Mouse (Mus musculus) cerebellum, adult 8-10 months (tissue): ENCODE data around the gene Dip2b.

ENCODE experiments used
- DNase-seq: peaks from one replicate; pipeline ENCODE4 v3.0.0; 2022

Dip2b gene

DNA sequence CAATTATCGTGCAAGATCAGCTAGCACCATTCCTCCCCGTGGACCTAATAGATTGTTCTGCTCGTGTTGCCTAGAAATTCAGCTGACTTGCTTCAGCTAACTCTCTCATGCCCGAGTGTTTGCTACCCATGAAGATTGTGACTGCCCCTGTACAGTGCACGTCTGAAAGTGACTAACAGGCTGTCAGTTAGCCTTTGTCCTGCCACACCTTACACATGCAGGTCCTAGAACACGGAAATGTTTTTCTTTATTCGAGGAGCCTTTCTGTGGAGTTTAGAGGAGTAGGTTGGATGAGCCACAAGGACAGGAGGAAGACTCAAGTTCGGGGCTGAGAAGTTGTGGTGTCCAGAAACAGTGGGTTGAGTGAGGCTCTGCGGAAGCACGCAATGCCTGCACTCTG, 145.0 kb downstream of the Dip2b start:
- no peak for DNase-seq

DNA sequence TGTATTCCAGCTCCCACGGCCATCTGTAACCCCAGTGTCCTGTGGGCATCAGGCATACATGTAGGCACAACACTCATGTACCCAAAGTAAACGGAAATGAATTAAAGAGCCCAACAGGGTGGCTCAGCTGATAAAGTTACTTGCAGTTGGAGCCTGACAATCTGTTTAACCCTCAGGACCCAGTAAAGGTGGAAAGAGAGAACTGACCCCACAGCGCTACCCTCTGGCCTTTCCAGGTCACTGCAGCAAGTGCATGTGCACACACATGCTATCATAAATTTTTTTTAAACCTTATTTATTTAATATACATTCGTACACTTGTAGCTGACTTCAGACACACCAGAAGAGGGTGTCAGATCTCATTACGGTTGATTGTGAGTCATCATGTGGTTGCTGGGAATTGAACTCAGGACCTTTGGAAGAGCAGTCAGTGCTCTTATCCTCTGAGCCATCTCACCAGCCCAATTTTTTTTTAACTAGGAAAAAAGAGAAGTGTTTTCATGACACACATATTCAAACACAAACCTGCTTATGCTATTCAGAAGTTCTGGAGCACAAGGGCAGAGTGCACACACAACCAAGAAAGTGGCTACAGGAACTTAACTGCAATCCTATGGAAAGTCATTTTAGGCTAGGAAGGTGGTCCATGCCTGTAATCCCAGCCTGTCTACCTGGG, 146.5 kb downstream of the Dip2b start:
- DNase-seq, result no peak

DNA sequence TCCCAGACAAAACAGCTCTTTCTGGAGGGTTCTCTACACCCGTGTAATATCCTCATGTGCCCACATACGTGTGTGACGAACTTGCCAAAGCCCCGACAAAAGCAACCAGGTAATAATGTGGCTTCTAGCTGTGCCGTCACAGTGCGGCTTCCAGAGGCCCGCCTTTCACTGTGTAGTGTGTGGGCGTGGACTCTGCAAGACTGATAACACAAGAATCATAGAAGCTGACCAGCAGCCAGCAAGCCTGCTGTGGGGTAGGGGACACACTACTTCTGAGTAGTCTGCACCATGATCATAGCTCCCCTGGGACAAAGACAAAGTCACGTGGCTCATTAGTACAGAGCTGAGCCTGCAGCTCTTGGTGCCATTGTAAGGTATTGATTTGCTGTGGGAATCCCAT, 147.8 kb downstream of the Dip2b start:
- DNase-seq, result no peak

DNA sequence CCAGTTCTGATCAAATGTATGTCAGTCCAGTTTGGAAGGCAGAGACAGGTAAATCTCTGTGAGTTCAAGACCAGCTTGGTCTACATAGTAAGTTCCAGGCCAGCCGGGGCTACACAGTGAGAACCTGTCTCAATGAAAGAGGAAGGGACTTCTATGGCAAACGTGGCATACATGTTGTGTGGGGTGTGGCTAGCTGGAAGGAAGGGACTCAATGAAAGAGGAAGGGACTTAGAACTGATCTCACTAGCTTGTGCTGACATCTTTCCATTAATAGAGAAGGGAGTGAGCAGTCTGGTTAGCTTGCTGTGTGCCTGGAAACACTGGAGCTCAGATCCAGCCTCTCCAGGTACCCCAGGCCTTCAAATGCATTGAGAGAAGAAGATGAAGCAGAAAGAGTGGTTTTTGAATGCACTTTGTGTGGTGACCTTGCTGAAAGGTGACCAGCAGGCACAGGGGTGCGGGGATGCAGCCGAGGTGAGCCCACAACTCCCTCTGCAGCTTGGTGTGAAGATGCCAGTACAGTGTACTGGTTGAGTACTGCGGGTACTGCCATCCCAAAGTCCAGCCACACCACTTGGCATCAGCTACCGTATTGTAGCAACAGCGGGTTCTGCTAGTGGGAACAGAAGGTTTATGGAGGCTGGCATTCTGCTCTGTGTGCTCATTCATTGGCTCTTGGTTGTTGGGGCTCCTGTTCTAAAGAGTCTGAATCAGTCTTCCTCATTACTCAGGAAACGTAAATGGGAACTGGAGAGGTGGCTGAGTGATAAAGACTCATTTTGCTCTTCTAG, 148.6 kb downstream of the Dip2b start:
- DNase-seq, result no peak

DNA sequence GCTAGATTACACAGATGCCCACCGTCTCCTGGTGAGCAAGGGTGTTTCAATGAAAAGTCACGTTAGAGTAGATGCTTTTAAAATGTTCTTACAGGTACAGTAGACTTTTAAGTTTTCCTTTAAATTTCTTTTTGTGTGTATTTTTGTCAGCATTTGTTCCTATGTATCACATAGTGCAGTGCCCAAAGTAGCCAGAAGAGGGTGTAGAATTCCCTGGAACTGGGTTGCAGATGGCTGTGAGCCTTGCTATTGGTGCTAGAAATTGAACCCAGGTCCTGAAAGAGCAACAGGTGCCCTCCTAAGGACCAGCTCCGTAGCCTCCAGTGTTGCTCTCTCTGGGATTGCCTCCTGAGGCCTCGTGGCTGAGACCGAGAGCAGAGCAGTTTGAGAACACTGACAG, 150.1 kb downstream of the Dip2b start:
- no peak for DNase-seq

DNA sequence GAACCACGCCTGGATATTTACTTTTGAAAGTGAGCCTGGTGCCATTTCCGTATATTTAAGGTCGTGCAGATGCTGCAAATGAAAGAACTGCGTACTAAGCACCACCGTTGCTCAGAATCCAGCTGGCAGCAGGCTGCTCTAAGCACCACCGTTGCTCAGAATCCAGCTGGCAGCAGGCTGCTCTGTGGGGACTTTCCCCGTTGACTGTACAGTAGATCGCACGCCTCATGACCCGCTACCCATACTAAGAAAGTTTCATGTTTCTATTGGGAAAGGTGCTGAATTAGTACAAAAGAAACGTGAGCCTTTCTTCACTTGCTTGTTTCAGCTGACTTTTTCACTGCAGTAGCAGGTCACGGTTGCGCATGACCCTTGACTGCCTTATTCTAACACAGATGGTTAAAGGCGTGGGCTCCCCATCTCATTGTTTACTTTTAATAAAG, 150.5 kb downstream of the Dip2b start:
- DNase-seq, result no peak

DNA sequence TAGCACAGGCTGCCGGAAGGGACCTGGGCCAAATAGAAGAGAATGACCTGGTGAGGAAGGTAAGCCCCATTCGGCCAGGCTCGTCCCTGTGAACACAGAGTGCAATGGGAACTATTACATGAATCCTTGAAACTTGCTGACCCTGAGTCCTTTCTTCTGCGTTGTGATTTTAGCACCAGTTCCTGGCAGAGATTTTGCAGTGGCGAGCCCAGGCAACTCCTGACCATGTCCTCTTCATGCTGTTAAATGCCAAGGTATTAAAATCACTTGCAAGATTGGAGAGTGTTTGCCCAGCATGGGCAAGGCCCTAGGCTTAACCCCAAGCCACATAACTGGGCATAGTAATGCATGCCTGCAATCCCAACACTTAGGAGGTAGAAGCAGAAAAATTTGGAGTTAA, 151.6 kb downstream of the Dip2b start:
- DNase-seq, result no peak

DNA sequence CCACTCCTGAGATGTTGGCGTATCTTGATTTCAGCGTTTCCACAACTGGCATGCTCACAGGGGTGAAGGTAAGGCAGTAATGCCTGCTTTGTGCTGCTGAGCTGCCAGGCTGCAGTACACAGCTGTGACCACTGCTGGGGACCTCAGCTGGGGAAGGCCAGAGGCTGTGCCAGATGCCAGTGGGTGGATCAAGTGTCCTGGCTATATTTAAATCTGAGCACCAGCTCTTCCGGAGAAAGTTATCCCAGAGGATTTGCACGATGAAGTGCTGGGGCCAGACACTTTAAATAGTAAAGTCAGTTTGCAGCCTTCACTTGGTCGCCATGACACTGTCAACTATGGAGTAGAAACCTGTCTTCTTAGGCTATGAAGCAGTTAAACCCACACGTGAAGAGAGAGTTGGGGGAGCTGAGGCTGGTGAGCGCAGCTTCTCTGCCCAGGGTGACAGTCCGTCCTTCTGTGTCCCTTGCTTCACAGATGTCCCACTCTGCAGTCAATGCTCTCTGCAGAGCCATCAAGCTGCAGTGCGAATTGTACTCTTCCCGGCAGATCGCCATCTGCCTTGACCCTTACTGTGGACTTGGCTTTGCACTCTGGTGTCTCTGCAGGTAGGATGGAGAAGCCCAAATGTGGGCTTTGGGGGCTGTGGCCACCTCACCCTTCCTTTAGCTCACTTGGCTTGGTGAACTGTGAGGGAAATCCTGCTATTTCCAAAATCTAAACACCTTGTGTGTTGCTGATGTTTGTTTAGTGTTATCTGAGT, 160.7 kb downstream of the Dip2b start:
- peak; percentile 79 for DNase-seq

DNA sequence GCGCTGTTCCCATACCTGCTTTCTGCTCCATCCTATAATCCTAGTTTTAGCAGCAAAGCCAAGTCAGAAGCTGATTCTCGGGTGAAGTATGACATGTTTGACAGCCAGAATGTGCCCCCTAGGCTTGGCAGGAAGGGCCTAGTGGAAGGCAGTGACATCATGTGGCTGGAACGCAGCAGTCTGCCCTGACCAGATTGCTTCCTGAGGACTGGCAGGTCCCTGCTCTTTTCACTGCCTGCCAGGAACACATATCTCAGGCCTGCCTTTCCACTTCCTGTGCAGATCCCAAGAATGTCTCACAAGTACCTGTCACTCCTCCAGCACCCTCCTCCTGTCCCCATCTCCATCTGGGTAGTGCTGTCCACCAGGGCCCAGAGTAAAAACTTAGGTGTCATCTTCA, 161.3 kb downstream of the Dip2b start:
- peak; percentile 83 for DNase-seq

DNA sequence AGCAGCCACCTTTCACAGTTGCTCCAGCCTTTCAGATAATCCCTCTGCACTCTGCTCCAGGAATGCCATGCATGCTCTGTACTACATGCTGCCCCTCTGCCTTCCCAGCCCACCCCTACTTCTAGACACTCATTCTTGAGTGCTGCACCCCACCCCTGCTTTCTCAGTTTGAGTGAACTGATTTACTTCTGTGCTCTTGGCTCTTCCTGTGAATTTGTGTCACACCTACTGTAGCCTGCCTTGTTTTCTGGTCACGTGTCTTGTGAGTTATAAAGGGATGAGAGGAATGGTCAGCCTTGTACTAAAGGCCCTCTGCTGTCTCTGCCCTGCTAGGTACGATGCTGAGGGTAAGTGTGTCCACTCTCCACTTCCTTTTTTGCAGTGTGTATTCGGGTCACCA, 163.3 kb downstream of the Dip2b start:
- no peak for DNase-seq

DNA sequence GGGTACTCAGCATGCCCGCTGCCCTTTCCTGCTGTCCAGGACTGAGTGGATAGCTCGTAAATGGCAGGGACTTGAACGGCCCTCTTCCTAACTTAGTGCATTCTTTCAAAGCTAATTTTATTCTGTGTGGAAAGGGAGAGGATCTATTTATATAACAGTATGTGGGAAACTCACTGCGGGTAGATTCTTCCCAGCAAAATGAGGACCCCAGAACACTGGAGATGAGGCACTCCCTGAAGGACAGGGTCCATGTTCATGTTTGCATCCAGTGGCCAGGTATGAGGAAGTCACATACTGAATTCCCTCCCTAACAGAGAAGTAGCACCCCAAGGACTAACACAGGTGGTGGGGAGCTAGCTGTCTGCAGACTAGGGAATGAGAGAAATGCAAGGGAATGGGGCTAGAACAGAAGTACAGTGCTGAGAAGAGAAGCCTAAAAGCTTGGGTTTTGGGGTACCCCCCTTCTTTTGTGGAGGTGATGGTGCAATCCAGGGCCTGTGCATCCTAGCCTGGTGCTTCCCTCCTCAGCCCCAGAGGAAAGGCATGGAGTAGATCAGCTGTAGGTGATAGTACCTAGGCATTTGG, 164.1 kb downstream of the Dip2b start:
- no peak for DNase-seq

DNA sequence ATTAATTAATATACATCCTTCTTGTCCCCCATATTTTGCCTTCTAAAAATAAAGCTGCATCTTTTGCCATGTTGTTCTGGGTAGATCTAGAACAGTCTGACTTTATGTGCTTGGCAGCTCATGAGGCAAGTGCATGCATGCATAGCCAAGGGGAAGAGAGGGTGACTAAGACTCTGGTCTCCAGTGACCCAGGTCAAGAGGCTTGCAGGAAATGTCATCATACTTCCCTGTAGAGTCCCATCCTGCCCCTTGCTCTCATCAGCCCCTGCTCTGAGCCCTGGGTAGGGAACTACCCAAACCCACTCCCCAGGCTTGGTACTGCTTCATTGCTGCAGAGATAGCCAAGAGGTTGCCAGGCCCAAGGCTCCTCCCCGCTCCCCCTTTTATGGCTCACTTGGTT, 166.1 kb downstream of the Dip2b start:
- DNase-seq, result no peak

DNA sequence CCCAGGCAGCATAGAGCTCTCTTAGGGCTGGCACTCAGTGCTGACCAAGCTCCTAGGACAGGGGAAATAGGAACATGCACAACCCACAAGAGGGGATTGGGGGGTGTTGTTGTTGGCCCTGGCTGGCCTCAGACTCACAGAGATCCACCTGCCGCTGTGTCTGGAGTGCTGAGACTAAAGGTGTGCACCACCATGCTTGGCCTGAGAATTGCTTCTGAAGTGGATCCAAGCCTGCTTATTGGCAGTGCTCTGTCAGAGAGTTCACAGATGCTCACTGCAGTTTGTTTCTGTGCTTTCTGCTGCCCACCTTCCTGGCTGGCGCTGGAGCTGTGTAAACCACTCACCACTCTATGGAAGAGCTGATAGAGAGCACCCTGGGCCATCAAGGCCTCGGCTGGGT, 171.5 kb downstream of the Dip2b start:
- no peak for DNase-seq

DNA sequence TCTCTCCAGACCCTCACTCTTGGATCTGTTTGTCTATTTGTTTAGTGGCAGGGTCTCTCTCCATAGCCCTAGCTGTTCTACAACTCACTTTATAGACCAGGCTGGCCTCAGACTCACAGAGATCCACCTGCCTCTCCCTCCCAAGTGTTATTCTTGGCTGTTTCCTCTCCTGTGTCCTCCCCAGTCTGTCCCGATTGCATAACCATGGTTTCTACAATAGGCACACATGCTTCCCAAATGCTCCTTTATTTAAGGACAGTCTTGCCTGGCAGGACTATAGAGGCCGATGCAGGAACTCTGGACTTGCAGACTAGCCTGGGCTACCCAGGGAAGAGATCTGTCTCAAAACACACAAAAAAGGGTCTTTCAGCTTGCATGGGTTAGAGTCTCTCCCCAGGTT, 174.9 kb downstream of the Dip2b start:
- no peak for DNase-seq

DNA sequence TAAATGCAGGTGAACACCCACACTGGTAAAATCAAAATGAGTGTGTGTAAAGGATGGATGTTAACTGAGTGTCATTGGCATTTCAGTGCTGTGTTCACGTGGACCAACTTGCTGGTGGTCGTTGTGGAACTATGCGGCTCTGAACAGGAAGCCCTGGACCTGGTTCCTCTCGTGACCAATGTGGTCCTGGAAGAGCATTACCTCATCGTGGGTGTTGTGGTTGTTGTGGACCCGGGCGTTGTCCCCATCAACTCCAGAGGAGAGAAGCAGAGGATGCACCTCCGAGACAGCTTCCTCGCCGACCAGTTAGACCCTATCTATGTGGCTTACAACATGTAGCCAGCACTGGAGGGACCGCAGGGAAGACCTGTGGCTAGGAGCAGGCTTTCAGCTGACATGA, 176.6 kb downstream of the Dip2b start:
- DNase-seq, result no peak

DNA sequence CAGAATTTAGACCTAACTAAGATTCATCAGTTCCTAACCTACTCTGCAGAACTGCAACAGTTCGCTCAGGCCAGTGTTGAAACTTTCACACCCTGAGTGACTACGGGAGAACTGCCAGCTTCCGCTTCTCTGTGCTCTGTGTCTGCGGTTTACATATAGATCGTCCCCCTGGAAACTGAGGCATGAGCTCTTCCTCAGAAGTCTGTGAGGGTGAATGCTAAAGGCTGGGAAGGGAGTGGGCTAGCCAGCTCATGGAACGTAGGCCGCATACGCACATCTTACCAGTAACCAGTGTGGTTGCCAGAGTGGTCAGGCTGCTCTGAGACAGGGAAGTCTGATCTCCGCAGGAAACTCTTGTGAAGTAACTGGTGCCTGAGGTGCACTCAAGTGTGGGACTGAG, 177.7 kb downstream of the Dip2b start:
- DNase-seq, result no peak

DNA sequence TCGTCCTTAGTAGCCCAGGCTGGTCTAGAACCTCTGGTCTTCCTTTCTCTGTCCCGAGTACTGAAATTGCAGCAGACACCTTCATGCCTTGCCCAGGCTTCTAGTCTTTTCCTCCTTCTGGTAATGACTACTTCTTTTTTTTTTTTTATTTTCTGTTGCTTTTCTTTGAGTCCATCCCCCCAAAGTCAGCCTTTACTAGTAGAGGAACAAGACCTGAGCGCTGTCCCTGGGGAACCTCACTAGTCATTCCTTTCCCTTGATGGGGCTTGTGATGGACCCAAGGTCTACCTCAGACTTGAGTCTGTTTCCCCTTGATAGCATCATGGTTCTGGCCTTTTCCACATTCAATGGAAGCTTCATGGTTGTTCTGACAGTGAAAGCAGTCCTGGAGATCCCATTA, 179.6 kb downstream of the Dip2b start:
- DNase-seq, result no peak

DNA sequence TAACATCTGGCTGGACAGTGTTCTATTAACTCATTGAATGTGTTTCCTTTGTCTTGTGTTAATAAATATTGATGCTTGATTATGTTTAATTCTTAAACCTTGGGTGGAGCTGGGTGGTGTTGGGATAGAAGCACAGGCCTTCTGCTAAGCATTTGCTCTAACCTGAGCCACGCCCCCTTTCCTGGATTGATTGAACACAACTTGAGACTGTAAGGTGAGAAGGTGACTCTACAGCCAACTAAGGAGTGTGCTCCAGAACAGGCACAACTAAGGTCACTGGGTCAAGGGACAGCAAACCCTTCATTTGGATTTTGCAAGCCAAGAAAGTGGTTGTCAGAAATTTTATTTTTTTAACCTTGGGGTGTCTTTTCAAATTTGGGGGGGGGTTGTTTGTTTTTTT, 180.9 kb downstream of the Dip2b start:
- DNase-seq, result no peak

DNA sequence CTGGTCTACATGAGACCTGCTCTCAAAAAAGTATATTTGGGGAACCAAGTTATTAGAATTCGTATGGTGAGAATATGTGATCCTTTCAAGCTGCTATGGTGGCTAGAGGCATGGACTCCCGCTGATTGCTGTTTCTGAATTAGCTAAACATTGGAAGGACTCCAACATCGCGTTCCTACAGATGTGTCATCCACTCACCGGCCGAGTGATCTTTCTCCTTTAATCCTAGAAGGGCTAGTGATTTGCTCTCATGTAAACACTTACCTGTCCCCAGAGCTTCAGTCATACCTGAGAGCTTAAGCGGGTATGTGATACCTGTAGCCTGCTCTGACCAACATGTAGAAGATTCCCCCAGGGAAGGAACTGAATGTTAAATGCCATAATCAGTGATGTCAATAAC, 182.5 kb downstream of the Dip2b start:
- DNase-seq, result no peak

DNA sequence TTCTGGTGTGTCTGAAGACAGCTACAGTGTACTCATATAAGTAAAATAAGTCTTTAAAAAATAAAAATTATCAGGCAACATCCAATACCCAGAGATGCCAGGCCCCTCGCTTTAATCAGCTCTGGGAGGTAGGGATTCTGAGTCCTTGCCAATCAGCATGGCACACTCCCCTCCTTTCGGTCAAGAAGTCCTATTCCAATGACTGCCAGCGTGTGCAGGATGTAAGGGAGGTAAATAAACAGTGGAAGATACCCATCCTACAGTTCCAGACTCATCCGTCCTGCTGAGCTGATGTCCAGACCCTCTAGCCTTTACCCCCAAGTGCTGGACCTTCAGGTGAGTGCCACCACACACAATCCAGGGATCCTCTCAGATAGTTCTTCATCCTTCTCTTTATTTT, 186.9 kb downstream of the Dip2b start:
- DNase-seq, result no peak

DNA sequence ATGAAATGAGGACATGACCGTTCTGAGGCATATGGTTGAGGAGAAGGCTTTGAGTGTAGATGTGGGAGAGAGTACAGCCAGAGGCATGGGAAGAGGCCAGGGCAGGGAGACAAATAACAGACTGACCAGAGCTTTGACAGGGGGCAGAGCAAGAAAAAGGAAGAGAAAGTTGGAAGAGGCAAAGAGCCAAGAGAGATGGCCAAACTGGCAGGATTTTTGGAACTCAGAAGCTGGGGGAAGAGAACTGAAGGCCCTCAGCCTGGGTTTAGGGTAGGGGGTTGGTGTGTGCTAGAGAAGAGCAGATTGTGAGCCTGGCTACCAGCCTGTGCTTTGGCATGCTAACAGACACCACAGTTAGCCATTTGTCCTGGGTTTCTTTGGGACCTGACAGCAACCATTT, 187.4 kb downstream of the Dip2b start:
- peak; percentile 59 for DNase-seq

DNA sequence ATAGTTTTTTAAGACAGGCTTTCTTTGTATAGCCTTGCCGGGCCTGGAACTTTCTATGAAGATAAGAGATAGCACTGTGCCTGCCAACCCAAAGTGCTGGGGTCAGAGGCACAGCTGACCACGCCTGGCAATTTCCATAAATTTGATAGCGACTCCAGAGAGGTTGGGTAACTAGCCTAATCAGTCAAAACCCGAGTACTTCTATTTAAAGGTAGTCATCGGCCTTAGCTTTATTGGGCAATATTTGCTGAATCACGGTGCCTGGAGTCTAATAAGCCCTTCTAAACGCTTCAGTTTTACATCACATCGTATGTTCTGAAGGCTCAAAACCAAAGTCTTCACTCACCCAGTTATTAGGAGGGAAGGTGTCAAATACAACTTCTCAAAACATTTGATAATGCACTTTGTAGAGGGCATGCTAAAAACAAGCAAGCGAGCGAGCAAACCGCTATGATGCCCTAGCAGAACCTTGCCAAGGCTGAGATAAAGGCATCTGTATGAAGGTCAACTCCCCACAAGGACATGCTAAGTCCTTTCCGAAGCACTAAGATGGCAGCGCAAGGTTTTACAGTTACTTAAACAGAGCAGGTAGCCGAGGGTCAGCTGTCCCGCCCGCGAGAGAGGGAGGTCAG, 188.7 kb downstream of the Dip2b start:
- no peak for DNase-seq
